Mouse (Mus musculus) telencephalon, adult 2 months (tissue): ENCODE data around the gene Siglec1.
"Not testable (repeated sequence)": the region's sequence is repeated elsewhere in the genome, so short reads cannot be mapped to it uniquely, and the experiment has no call there.

Source experiments
- DNase-seq: peaks from one replicate; pipeline ENCODE4 v3.0.0-alpha.2; 2011; ENCODE audit warnings: low read depth, low spot score

Gene Siglec1

GRCm38 (mm10) chr2:131053851-131054645 is 32.5 kb downstream of the Siglec1 start:
- no peak for DNase-seq

- DNase-seq: no peak
Observed at GRCm38 (mm10) chr2:131052862-131053418, 33.6 kb downstream of the Siglec1 start.

GRCm38 (mm10) chr2:131052043-131052442 is 34.5 kb downstream of the Siglec1 start:
- no peak for DNase-seq

DNA sequence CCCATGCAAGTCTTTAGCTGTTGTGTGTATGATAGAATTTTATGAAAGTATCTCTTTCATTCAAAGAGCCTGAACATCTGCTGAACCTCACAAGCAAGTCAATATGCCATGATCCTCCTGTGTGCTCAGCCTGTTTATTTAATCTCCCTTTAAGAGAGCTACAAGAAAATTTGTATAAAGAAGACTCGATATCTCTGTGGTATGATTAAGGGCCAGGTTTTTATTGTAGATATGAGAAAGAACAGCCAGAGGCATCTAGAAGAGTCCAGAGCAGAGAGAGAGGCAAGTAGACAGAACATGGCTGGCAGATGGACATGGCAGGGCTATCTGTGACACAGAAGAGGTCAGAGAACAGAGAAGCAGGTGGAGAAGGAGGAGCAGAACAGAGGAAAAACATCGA is 40.5 kb downstream of the Siglec1 start:
- DNase-seq: no peak

- DNase-seq: no peak
Observed at GRCm38 (mm10) chr2:131044989-131045720, 41.4 kb downstream of the Siglec1 start.

- DNase-seq: no peak
Observed at GRCm38 (mm10) chr2:131044354-131044852, 42.2 kb downstream of the Siglec1 start.

GRCm38 (mm10) chr2:131042988-131043387 is 43.6 kb downstream of the Siglec1 start, which contains the start of gene Gfra4:
Gene Gfra4 (minus strand): TSS chr2:131043088.
- DNase-seq: no peak

DNA sequence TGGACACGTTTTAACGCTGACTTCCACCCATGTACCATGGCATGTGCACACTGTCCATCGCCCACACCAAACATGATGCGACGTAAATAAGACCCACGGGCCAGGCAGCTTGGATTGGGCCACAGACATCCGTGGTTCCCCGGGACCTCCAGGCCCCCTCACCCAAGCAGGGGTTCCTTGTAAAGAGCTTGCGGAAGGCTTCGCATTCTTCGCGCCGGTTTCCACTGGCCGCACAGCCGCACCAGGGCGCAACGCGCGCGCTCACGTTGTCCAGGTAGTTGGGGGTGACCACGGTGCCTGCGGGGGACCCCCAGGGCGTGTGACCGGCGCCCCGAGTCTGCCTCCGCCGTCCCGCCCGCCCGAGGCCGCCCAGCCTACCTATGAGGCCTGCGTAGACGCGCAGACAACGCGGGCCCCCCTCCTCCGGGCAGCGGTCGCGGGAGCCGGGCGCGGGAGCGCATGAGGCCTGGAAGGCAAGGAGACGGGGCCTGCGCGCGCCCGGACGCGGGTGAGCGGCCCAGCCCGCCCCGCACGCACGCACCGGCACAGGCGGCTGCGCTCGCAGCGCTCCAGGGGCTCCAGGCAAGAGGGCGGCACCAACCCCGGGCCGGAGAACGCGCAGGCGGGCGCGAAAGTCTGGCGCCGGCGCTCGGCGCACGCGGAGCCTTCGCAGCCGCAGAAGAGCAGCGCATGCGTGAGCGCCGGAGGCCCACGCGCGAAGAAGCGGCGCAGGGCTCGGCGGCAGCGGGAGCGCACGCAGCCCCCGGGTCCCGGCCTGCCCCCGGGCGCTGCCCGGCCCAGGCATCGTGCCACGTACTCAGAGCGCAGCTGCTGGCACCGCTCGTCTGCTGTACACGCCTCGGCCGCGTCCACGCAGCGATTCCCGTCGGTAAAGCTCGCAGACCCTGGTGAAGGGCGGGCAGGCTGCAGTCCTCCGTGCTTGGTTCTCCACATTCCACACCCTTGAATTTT is 45.4 kb downstream of the Siglec1 start:
- peak; percentile 66 for DNase-seq

DNA sequence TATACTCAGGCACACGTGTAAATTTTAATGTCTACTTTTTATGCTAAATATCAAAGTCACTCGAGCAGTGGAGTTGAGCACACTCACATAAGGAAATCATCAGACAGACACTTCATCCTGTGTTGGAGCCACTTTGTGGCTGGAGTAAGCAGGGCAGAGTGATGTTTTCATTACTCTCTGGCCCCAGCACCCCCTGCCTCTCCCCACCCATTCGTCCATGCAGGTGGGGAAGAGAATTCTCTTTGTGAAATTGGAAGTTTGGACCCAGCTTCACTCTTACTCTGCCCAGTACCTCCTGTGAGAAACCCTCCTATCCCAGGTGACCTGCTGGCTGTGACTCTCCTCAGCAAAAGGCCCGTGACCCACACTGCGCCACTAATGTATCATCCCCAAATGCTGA is 47.9 kb downstream of the Siglec1 start:
- no peak for DNase-seq

- no peak for DNase-seq
Observed at GRCm38 (mm10) chr2:131038197-131038596, 48.4 kb downstream of the Siglec1 start.

DNA sequence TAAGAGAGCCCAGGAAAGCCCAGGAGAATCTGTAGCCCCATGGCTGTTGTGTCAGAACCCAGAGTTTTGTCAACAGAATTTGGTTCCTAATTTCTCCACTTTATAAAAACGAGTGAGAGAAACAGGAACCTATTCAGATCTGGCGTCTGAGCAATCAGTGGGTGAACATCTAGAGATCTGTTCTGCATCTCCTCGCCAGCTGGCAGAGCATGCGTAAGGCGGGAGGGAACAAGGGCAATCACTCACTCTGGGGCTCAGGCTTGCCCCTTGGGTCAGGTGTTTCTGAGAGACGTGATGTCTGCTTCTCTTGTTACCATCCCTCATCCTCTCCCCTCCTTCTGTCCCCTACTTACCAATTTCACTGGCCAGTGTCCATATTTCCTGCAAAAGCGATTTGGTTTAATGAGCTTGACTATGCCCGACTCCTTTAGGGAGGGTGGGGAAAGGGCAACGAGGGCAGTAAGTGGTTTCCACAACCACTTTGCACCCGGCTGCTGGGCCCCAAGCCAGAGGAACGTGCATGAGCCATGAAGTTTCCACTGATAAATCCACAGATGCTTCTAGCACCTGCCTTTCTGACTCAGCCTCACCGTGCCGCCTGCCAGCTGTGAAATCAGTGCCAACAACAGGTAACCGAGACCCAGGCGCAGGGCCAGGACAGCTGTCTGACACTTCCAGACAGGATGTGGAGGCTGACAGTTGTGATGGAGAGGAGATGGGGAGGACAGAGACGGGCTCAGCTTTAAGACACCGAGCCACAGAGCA is 49.2 kb downstream of the Siglec1 start:
- DNase-seq: no peak

GRCm38 (mm10) chr2:131036757-131037156 is 49.8 kb downstream of the Siglec1 start:
- no peak for DNase-seq

- no peak for DNase-seq
Observed at GRCm38 (mm10) chr2:131036343-131036742, 50.2 kb downstream of the Siglec1 start.

DNA sequence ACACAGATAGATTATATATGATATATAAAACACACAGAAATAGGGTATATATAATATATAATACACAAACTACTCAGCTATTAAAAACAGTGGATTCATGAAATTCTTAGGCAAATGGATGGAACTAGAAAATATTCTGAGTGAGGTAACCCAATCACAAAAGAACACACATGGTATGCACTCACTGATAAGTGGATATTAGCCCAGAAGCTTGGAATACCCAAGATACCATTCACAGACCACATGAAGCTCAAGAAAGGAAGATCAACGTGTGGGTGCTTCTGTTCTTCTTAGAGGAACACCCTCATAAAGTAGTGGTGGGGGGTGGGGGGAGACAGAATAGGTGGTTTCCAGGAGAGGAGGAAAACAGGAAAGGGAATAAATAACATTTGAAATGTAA is 55.2 kb downstream of the Siglec1 start:
- not testable (repeated sequence) for DNase-seq

GRCm38 (mm10) chr2:131030998-131031397 is 55.6 kb downstream of the Siglec1 start:
- DNase-seq: no peak

DNA sequence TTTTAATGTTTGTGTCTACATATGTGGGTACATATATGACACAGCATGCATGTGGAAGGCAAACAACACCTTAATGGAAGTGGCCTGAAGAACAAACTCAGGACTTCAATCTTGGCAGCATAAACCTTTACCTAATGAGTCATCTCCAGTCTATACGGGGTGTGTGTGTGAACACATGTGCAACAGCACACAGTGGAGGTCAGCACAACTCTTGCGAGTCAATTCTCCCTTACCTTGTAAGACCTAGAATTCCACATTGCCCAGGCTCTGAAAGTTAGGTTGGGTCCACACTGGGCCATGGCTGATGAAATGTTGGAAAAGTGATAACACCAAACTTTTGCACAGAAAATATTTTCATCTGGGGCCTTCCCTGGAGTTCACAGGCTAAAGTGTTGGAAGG is 56.0 kb downstream of the Siglec1 start:
- no peak for DNase-seq

- DNase-seq: no peak
Observed at GRCm38 (mm10) chr2:131029065-131029935, 57.3 kb downstream of the Siglec1 start.

- no peak for DNase-seq
Observed at GRCm38 (mm10) chr2:131026941-131027340, 59.6 kb downstream of the Siglec1 start.

DNA sequence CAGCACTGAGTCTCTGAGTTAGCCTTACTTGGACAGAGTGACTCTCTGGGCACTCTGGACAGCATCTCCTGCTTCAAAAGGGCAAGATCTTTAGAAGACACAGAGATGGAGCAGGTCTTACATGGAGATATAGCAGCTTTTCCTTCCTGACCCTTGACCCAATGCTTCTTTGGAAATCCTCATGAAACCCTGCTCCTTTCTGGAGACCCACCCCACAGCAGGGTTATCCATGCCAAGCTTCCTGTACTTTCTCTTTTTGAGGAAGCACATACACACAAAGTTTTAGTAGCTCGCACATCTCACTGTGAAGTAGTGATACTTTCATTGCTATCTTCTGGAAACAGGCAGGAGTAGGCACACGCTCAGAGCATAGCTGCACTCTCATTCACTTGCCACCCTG is 61.3 kb downstream of the Siglec1 start:
- no peak for DNase-seq
